Mouse (Mus musculus): ENCODE results near the gene Oaz1. TPM values are rescaled to one million over a fixed set of nuclear protein-coding genes. Genes with fewer than 3 reads are reported as not detected.
"Not testable (repeated sequence)": the region's sequence is repeated elsewhere in the genome, so short reads cannot be mapped to it uniquely, and the experiment has no call there.

Gene Oaz1
- total RNA-seq, 4 experiments from 2014 or later, result 735 to 1,031 (median 850) TPM

GRCm38 (mm10) chr10:80822528-80822927 lies 3.9 kb upstream of the Oaz1 start:
- no peak for DNase-seq (ENCODE audit: low spot score in 2 of 2)

GRCm38 (mm10) chr10:80823316-80823715 lies 3.1 kb upstream of the Oaz1 start:
- no peak for DNase-seq (ENCODE audit: low spot score in 2 of 2)

- no peak for DNase-seq (ENCODE audit: low spot score in 2 of 2)
Measured at GRCm38 (mm10) chr10:80823847-80824643, 2.4 kb upstream of the Oaz1 start.

GRCm38 (mm10) chr10:80824827-80825226 lies 1.6 kb upstream of the Oaz1 start:
- DNase-seq (ENCODE audit: low spot score in 2 of 2), result no peak

GRCm38 (mm10) chr10:80827063-80827869 lies 810 bp downstream of the Oaz1 start:
- DNase-seq (ENCODE audit: low spot score in 2 of 2), result no peak

- no peak for DNase-seq (ENCODE audit: low spot score in 2 of 2)
Measured at GRCm38 (mm10) chr10:80827870-80828420, 1.5 kb downstream of the Oaz1 start.

GRCm38 (mm10) chr10:80828587-80828986 lies 2.1 kb downstream of the Oaz1 start:
- DNase-seq (ENCODE audit: low spot score in 2 of 2), result not testable (repeated sequence)

- no peak for DNase-seq (ENCODE audit: low spot score in 2 of 2)
Measured at GRCm38 (mm10) chr10:80829359-80830278, 3.2 kb downstream of the Oaz1 start.

GRCm38 (mm10) chr10:80831136-80831535 lies 4.7 kb downstream of the Oaz1 start:
- peak in 1 of 2 experiments; percentile 40 for DNase-seq (ENCODE audit: low spot score in 2 of 2)

GRCm38 (mm10) chr10:80832818-80833217 lies 6.4 kb downstream of the Oaz1 start:
- no peak for DNase-seq (ENCODE audit: low spot score in 2 of 2)

- no peak for DNase-seq (ENCODE audit: low spot score in 2 of 2)
Measured at GRCm38 (mm10) chr10:80835617-80836016, 9.2 kb downstream of the Oaz1 start.

- DNase-seq (ENCODE audit: low spot score in 2 of 2), result peak in 1 of 2 experiments; percentile 48
Measured at GRCm38 (mm10) chr10:80836949-80837379, 10.5 kb downstream of the Oaz1 start.

GRCm38 (mm10) chr10:80837827-80838226 lies 11.4 kb downstream of the Oaz1 start:
- DNase-seq (ENCODE audit: low spot score in 2 of 2), result peak; percentile 61 to 77

- DNase-seq (ENCODE audit: low spot score in 2 of 2), result no peak
Measured at GRCm38 (mm10) chr10:80838346-80838912, 12.0 kb downstream of the Oaz1 start.

GRCm38 (mm10) chr10:80839848-80840247 lies 13.4 kb downstream of the Oaz1 start:
- DNase-seq (ENCODE audit: low spot score in 2 of 2), result no peak

- DNase-seq (ENCODE audit: low spot score in 2 of 2), result no peak
Measured at GRCm38 (mm10) chr10:80841685-80842084, 15.2 kb downstream of the Oaz1 start.

GRCm38 (mm10) chr10:80842334-80842733 lies 15.9 kb downstream of the Oaz1 start:
- no peak for DNase-seq (ENCODE audit: low spot score in 2 of 2)

- no peak for DNase-seq (ENCODE audit: low spot score in 2 of 2)
Measured at GRCm38 (mm10) chr10:80843087-80843930, 16.9 kb downstream of the Oaz1 start.

GRCm38 (mm10) chr10:80843931-80844547 lies 17.6 kb downstream of the Oaz1 start, which contains the start of gene Lingo3:
Gene Lingo3, minus strand, starts transcription at chr10:80844039.
- no peak for DNase-seq (ENCODE audit: low spot score in 2 of 2)
